Mouse (Mus musculus): ENCODE results near the gene Tsacc.

Gene Tsacc

DNA sequence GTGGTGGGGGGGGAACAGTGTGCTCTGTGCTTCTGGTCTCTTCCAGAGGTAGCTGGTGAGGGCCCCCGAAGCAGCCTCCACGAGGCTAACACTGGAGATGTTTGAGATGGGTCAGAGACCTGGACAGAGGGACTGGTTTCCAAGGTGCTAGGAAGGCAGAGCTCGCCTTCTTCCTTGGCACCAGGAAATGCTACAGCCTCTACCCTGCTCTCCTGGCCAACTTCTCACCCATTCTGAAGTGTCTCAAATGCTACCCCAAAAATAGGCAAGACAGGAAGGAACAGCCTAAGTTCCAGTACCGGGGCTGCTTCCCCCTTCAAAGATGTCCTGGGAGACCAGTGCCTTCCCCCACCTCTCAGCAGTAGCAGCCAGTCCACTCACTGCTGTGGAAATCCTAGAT is 57.4 kb downstream of the Tsacc start:
- no peak for DNase-seq (ENCODE audit: low spot score in 2 of 2)

DNA sequence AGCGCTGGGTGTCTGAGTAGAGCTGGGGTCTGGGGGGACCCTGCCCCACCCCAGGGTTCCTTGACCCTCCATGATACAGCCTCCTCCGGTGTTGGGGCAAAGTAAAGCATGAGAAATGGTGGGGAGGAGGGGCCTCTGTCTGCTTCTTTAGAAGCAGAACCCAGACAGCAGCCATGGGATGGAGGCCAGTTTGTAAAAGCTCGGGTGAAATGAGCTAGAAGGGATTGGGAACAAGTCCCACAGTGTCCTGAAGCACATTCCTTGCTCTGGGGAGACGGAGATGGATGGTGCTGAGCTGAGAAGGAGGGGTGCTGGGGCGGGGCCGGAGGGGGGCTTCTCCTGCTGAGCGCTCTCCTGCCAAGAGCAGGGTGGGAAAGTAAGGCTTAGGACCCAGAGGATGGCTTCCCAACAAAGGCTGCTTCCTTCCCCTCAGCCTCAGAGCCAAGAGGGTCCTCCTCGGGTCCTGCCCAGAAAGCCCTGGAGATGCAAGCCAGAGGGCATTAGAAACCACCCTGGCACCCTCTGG is 57.9 kb downstream of the Tsacc start:
- DNase-seq (ENCODE audit: low spot score in 2 of 2) = no peak

DNA sequence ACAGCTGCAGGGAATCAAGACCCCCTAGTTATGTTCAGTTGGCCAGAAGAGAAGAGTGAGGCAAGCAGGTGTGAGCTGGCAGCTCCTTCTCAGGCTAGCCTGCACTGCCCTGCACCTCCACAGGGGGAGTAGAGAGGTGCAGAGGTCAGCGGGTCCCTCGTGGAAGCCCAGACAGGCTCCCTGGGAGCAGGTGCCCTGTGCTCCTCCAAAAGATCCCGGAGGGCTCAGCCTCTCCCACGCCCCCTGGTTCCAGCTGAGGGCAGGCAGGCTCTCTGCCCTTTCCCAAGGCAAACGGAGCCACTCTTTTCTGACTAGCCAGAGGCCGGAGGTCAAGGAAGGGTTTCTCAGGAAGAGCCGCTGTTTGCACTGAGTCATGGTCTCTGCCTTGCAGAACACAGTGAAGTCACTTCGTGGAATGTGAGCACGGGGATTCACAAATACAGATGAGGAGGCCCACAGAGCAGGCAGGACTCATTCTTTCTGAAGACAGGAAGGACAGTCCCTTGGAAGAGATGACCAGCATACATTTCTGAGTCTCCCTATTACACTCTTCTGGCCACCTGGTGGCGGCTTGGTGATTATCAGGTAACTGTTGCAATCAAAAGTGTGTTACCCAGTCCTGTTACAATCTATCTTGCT is 59.1 kb downstream of the Tsacc start:
- no peak for DNase-seq (ENCODE audit: low spot score in 2 of 2)

GRCm38 (mm10) chr3:88237161-88237555 is 59.6 kb downstream of the Tsacc start:
- DNase-seq (ENCODE audit: low spot score in 2 of 2) = no peak

GRCm38 (mm10) chr3:88235616-88236015 is 61.2 kb downstream of the Tsacc start:
- no peak for DNase-seq (ENCODE audit: low spot score in 2 of 2)

DNA sequence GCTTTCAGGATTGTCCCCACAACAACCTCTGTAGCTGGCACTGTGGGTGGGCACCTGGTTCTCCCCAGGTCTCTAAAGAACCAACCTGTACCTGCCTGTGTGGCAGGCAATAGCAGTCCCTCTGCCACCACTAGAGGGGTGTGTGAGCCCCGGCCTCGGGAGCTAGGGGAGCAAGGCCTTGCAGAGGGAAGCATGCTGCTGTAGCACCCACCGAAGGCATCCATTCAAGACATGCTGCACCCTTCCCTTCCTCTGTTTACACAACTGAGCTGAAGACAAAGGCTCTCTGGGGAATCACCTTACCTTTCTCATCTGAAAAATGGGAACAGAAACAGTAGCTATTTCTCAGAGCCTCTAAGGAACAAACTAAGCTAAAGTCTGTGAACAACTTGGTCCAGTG is 61.6 kb downstream of the Tsacc start:
- no peak for DNase-seq (ENCODE audit: low spot score in 2 of 2)

DNA sequence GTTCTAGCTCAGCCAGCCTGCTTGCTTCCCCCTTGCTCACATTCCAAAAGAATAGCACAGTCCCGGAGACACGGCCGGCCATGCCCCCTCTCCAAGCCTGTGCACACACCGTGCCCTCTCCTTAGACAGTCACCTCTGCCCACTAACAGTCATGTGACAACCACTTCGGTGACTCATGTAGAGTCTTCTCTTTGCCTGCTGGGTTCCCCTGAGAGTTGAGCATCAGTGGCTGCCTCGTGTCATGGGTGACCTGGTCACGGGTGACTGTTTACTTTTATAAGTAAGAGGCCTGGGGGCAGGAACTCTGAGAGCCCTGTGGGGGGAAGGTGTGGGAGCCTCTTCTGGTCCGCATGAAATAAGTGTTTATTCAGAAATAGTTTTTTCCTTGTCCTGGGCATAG is 62.8 kb downstream of the Tsacc start:
- no peak for DNase-seq (ENCODE audit: low spot score in 2 of 2)

GRCm38 (mm10) chr3:88232851-88233649 is 63.7 kb downstream of the Tsacc start:
- no peak for DNase-seq (ENCODE audit: low spot score in 2 of 2)
